Mouse (Mus musculus): ENCODE results near the gene Rdh16f1. TPM values are rescaled to one million over a fixed set of nuclear protein-coding genes. Genes with fewer than 3 reads are reported as not detected.
A peak's percentile ranks its signal among the peaks of the same experiment; 100 is the strongest.

Rdh16f1 gene
- polyA plus RNA-seq, 1 experiment from 2014 or later: 1.9 TPM

DNA sequence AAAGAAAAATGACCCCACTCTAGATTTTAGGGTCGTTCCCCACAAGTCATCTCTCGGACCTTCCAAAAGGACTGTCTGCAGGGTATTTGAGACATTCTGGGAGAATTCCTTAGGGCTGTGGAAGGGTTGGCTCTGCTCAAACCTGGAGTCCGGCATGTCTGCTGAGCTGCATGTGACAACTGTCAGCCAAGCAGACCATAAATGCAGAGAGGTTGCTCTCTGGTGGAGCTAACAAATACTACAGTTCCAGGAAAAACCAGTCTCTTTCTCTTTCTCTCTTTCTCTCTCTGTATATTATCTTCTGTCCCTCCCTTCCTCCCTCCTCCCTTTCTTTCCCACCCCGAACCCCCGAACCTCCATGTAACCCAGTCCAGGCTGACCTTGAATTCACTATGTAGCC lies 25.2 kb upstream of the Rdh16f1 start:
- WGBS: 32% methylated on average over 5 of the region's 5 CpGs
- ATAC-seq (ENCODE audit: insufficient number of reproducible peaks, low FRiP score, low TSS enrichment, low read depth): no peak
- no peaks in the 10 kb centered on the region for H3K36me3 ChIP-seq
- peaks cover 10% of the 10 kb centered on the region; the same call in 1 of the 2 replicates for H3K4me1 ChIP-seq
- no peak overlapping the region for H3K4me3 ChIP-seq (replicated peaks)
- H3K9ac ChIP-seq: no peak overlapping the region
- H3K9me3 ChIP-seq (replicated peaks): no peaks in the 10 kb centered on the region
- H3K27ac ChIP-seq (replicated peaks): no peak overlapping the region
- H3K27me3 ChIP-seq: peaks cover 4% of the 10 kb centered on the region; the same call in 1 of the 2 replicates
- no peak overlapping the region for H3K4me2 ChIP-seq (replicated peaks)

DNA sequence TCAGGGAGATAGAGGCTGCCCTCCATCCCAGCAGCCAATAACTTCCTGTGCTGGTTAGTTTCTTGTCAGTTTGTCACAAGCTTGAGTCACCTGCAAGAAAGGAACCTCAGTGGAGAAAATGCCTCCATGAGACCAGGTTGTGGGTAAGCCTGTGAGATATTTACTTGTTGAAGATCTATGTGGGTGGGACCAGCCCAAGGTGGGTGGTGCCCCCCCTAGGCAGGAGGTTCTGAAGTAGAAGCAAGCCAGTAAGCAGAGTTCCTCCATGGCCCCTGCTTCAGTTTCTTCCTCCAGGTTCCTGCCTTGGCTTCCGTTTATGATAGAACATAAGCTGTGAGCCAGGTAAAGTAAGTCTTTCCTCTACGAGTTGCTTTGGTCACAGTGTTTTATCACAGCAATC lies 23.3 kb upstream of the Rdh16f1 start:
- 80% methylated on average over 2 of the region's 2 CpGs for WGBS
- no peak overlapping the region for H3K4me3 ChIP-seq (replicated peaks)
- no peak for ATAC-seq (ENCODE audit: insufficient number of reproducible peaks, low FRiP score, low TSS enrichment, low read depth)
- peaks cover 16% of the 10 kb centered on the region for H3K4me1 ChIP-seq
- H3K9me3 ChIP-seq (replicated peaks): no peaks in the 10 kb centered on the region
- H3K27me3 ChIP-seq: peaks cover 2% of the 10 kb centered on the region; the same call in 1 of the 2 replicates
- H3K27ac ChIP-seq (replicated peaks): no peak overlapping the region
- H3K9ac ChIP-seq: no peak overlapping the region
- H3K36me3 ChIP-seq: 0 out of 2 replicates have a peak, but pooled peaks cover under 1% of the 10 kb centered on the region
- H3K4me2 ChIP-seq (replicated peaks): no peak overlapping the region

DNA sequence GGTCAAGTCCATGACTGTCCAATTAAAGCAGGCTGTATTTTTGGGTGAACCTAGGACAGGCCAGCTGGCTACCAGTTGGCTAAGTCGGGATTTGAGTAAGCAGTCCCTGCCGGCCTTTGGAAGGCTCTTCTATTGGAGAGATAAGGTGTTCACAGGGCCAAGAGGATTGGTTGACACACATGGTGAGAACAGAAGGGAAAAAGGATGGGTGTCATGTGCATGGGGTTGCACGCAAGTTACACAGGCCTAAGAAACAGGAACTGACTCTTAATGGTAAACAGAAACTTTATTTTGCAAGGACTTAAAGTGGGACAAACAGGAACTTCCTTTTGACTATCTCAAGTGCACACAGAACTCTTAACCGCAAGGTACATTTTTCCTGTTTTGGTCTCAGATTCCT lies 22.7 kb upstream of the Rdh16f1 start:
- ATAC-seq (ENCODE audit: insufficient number of reproducible peaks, low FRiP score, low TSS enrichment, low read depth): no peak
- Histone ChIP-seq H3K27me3 (no peaks in the 10 kb centered on the region; the same call in 1 of the 2 replicates), H3K27ac (replicated peaks) (no peak overlapping the region), H3K9me3 (replicated peaks) (no peaks in the 10 kb centered on the region), H3K4me1 (peaks cover 16% of the 10 kb centered on the region), H3K36me3 (peaks cover 7% of the 10 kb centered on the region), H3K4me2 (replicated peaks) (no peak overlapping the region), H3K4me3 (replicated peaks) (no peak overlapping the region), H3K9ac (no peak overlapping the region)
- WGBS: 69% methylated on average over 4 of the region's 4 CpGs

DNA sequence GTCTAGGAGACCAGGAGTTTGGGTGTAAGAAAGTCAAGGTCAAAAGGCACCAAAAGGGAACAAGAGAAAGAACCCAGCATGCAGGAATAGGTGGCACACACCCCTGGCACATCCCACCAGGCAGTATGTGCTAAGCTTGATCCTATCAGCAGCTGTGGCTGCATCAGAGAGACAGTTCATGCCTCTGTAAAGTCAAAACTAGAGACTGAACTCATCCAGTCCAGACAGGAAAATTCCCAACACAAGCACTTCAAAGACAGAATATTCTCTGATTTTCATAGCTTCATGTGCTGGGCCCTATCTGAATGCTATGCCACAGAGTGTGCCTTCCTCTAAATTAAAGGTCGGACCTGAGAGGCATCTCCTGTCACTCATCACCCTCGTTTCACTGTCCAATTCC lies 22.0 kb upstream of the Rdh16f1 start:
- ATAC-seq (ENCODE audit: insufficient number of reproducible peaks, low FRiP score, low TSS enrichment, low read depth): no peak
- H3K4me1 ChIP-seq: peaks cover 16% of the 10 kb centered on the region
- 25% methylated on average over 2 of the region's 2 CpGs for WGBS
- H3K27me3 ChIP-seq: no peaks in the 10 kb centered on the region; the same call in 1 of the 2 replicates
- no peak overlapping the region for H3K4me3 ChIP-seq (replicated peaks)
- H3K4me2 ChIP-seq (replicated peaks): no peak overlapping the region
- no peaks in the 10 kb centered on the region for H3K9me3 ChIP-seq (replicated peaks)
- no peak overlapping the region for H3K9ac ChIP-seq
- H3K36me3 ChIP-seq: peaks cover 13% of the 10 kb centered on the region
- H3K27ac ChIP-seq (replicated peaks): no peak overlapping the region

DNA sequence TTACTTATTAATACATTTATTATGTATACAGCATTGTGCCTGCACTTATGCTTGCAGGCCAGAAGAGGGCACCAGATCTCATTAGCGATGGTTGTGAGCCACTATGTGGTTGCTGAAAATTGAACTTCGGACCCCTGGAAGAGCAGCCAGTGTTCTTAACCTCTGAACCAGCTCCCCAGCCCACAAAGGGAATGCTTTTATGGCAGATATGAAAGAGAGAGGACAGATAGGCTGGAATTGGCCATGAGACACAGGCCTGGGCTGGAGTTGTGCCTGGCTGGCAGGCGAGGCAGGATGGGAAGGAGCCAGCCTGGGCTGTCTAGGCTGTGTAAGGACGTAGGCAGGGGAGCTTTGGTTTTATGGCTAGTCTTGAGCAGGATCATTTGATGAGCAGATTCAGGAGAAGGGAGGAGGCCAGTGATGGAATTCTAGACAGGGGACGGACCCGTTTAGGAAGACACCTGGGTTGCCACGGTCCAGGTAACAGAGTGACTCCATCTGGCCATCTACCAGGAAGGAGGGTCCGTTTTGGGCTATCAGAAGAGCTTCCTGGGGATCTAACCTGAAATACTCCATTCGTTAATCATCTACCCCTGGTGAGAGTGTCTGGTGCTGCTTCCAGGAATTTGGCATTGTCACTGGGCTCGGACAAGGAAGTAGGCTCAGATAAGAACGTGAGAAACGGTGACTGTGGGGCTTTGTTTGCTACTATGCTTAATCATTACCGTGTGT lies 21.3 kb upstream of the Rdh16f1 start:
- H3K4me3 ChIP-seq (replicated peaks): 0 out of 2 replicates have a peak overlapping the region, but pooled peaks have one; percentile 94
- H3K27ac ChIP-seq (replicated peaks): no peak overlapping the region
- H3K4me2 ChIP-seq (replicated peaks): peak overlapping the region; percentile 62
- H3K27me3 ChIP-seq: no peaks in the 10 kb centered on the region; the same call in 1 of the 2 replicates
- no peak for ATAC-seq (ENCODE audit: insufficient number of reproducible peaks, low FRiP score, low TSS enrichment, low read depth)
- H3K9me3 ChIP-seq (replicated peaks): no peaks in the 10 kb centered on the region
- WGBS: 46% methylated on average over 13 of the region's 13 CpGs
- peaks cover 21% of the 10 kb centered on the region for H3K36me3 ChIP-seq
- no peak overlapping the region for H3K9ac ChIP-seq
- peaks cover 16% of the 10 kb centered on the region for H3K4me1 ChIP-seq

DNA sequence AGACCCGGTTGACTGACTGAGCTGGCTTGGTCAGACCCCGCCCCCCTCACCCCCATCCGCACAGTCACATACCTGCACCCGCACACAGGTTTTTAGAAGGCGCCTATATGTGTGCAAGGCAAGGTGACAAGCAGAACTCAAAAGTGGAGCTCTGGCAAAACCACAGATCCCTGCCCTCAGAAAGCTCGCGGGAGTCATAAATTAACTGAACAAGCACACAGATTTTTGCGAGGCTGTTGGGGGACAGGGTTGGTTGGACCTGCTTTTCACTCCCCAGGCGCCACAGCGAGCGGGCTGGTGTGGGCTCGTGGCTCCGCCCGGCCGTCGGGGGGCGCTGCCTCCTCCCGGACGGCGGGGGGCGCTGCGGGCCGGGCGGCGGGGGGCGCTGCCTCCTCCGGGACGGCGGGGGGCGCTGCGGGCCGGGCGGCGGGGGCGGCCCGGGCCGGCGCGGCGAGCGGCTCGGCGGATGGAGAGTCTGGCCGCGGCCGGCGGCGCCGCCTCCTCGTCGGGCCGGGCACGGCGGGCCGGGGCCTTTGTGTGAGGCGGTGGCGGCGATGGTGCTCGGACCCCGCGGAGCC lies 20.4 kb upstream of the Rdh16f1 start, which contains the start of gene Zbtb39:
TSS of gene Zbtb39 (plus strand) at position 456 of the 578 bp plus-strand sequence.
- Histone ChIP-seq H3K9ac (peak within 1 kb of the TSS; percentile 96), H3K27me3 (no peaks in the 10 kb centered on the region; the same call in 1 of the 2 replicates), H3K4me1 (peaks cover 16% of the 10 kb centered on the region), H3K9me3 (replicated peaks) (no peaks in the 10 kb centered on the region), H3K27ac (replicated peaks) (peak within 1 kb of the TSS; percentile 75), H3K36me3 (peaks cover 29% of the 10 kb centered on the region), H3K4me2 (replicated peaks) (peak within 1 kb of the TSS; percentile 62), H3K4me3 (replicated peaks) (peak within 1 kb of the TSS; percentile 94)
- 1% methylated on average over 57 of the region's 61 CpGs for WGBS
- peak; percentile 85 for ATAC-seq (ENCODE audit: insufficient number of reproducible peaks, low FRiP score, low TSS enrichment, low read depth)

DNA sequence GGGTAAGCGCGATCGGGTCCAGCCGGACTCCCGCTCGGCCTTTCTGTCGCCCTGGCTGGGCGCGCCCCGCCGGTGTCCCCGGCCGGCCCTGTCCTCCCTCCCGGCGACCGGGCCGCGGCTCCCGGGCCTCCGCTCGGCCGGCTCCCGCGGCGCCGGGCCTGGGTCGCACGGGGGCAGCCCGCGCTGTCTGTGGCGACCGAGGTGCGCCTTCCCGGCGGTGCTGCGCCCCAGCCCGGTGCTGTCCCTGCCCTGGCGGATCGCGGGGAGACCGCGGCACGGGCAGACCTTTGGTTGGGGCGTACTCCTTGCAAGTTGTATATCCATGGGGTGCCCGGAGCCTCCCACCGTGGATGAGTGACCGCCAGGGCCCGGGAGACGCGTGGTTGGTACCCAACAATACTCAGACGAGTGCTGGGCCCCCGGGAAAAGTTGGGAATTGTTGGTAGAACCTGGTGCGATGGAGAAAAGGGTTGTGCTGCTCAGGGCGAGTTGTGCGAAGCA lies 19.9 kb upstream of the Rdh16f1 start:
- no peaks in the 10 kb centered on the region; the same call in 1 of the 2 replicates for H3K27me3 ChIP-seq
- peak overlapping the region; percentile 75 for H3K27ac ChIP-seq (replicated peaks)
- under 1% methylated on average over 55 of the region's 55 CpGs for WGBS
- H3K9me3 ChIP-seq (replicated peaks): no peaks in the 10 kb centered on the region
- peak overlapping the region; percentile 94 for H3K4me3 ChIP-seq (replicated peaks)
- peaks cover 35% of the 10 kb centered on the region for H3K36me3 ChIP-seq
- H3K9ac ChIP-seq: peak overlapping the region; percentile 96
- peaks cover 19% of the 10 kb centered on the region for H3K4me1 ChIP-seq
- peak overlapping the region; percentile 62 for H3K4me2 ChIP-seq (replicated peaks)
- peak; percentile 49 for ATAC-seq (ENCODE audit: insufficient number of reproducible peaks, low FRiP score, low TSS enrichment, low read depth)

DNA sequence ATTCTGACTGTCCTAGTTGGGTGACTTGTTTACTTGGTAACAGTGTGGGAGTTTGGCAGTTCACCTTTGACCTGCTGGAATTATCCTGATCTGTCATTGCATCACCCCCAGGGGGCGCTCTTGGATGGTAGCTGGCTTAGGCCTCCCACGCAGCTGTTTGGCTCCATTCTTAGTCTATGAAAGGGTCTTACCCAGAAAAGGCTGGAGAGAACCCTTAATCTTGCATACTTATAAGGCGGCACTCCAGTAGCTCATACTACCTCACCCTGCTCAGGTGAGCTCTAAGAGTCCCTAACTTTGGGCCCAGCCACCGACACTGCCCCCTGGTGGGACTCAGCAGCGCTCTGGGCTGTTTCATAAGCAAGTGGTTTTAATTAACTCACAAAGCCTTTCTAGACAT lies 14.9 kb upstream of the Rdh16f1 start:
- no peaks in the 10 kb centered on the region for H3K9me3 ChIP-seq (replicated peaks)
- no peak overlapping the region for H3K4me3 ChIP-seq (replicated peaks)
- H3K27ac ChIP-seq (replicated peaks): no peak overlapping the region
- H3K27me3 ChIP-seq: no peaks in the 10 kb centered on the region
- peaks cover 25% of the 10 kb centered on the region for H3K4me1 ChIP-seq
- no peak overlapping the region for H3K4me2 ChIP-seq (replicated peaks)
- peaks cover 60% of the 10 kb centered on the region for H3K36me3 ChIP-seq
- ATAC-seq (ENCODE audit: insufficient number of reproducible peaks, low FRiP score, low TSS enrichment, low read depth): no peak
- no peak overlapping the region for H3K9ac ChIP-seq
- WGBS: 56% methylated on average over 5 of the region's 5 CpGs

DNA sequence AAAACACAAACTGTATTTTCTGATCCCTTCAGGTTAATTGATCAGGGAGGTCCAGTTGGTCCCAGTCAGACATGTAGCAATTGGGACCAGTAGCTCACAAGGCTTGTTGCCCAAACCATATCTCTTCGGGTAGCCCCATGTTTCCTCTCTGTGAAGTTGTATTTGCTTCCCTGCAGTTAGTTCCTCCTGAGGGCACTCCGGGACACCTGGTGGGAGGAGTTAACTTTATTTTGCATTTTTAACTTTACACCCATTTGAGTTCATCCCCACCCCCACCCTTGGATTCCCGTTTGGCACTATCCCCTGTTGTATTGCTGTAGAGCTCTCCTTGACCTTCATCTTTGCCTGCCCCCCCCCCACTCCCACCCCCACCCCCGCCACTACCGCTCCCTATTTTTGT lies 13.7 kb upstream of the Rdh16f1 start:
- Histone ChIP-seq H3K36me3 (peaks cover 60% of the 10 kb centered on the region), H3K27ac (replicated peaks) (no peak overlapping the region), H3K4me3 (replicated peaks) (no peak overlapping the region), H3K9me3 (replicated peaks) (no peaks in the 10 kb centered on the region), H3K9ac (no peak overlapping the region), H3K4me1 (peaks cover 17% of the 10 kb centered on the region), H3K4me2 (replicated peaks) (no peak overlapping the region), H3K27me3 (no peaks in the 10 kb centered on the region)
- no peak for ATAC-seq (ENCODE audit: insufficient number of reproducible peaks, low FRiP score, low TSS enrichment, low read depth)
- WGBS: 68% methylated on average over 5 of the region's 5 CpGs

DNA sequence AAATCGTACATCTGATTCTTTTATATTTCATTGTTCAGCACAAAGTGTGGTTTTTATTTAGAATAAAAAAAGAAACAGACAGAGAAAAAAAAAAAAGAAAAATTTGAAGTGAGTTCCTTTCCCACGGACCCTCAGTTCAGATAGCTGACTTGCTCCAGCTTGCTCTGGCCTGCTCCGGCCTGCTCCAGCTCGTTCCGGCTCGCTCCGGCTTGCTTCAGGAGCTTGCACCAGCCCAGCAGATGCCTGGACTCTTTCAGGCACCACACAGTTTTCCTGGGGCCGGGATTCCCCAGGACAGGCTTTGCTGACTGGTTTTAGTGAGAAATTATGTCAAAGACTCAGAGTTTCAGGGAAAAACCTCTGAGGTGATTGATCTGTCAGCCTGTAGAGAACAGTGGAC lies 12.3 kb upstream of the Rdh16f1 start:
- ATAC-seq (ENCODE audit: insufficient number of reproducible peaks, low FRiP score, low TSS enrichment, low read depth): no peak
- Histone ChIP-seq H3K36me3 (peaks cover 50% of the 10 kb centered on the region), H3K4me1 (peaks cover 14% of the 10 kb centered on the region), H3K9me3 (replicated peaks) (no peaks in the 10 kb centered on the region), H3K4me2 (replicated peaks) (no peak overlapping the region), H3K4me3 (replicated peaks) (no peak overlapping the region), H3K9ac (no peak overlapping the region), H3K27ac (replicated peaks) (no peak overlapping the region), H3K27me3 (no peaks in the 10 kb centered on the region)
- WGBS: 71% methylated on average over 8 of the region's 8 CpGs

DNA sequence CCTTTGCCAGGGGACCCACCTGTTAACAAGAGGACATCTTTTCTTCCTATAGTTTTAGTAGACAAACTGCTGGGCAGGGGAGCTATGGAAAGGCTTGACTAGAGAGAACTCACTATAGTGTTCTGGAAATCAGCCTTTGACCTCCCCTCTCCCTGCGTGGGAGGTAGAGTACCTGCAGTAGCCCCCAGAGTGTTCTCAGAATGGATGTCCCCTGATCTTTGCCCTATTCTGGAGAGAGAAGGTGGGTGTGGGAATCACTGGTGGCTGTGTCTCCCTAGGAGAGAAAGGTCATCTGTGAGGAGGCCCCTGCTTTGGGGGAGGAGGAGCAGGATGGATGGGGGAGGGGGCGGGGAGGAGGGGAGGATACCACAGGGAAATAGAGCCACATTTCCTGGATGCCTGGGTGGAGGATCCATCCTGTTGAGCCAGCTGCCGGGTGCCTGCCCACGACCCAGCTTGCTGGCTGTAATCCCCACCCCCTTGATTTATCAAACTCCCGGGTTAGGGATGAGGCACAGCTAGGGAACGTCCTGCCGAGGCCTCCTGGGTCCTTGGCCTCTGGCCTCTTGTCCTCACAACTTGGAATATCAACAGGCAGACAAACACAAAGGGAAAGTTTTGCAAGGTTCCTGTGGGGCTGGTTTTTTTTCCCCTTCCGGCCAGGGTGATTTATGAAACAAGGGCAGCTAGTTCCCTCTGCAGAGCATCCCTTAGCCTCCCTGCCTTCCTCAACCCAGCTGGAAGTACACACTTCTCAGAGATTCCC lies 10.6 kb upstream of the Rdh16f1 start:
- no peaks in the 10 kb centered on the region for H3K27me3 ChIP-seq
- no peak overlapping the region for H3K27ac ChIP-seq (replicated peaks)
- WGBS: 18% methylated on average over 7 of the region's 8 CpGs
- H3K4me2 ChIP-seq (replicated peaks): 0 out of 2 replicates have a peak overlapping the region, but pooled peaks have one; percentile 26
- ATAC-seq (ENCODE audit: insufficient number of reproducible peaks, low FRiP score, low TSS enrichment, low read depth): no peak
- peaks cover 33% of the 10 kb centered on the region for H3K36me3 ChIP-seq
- H3K4me1 ChIP-seq: peaks cover 14% of the 10 kb centered on the region
- H3K4me3 ChIP-seq (replicated peaks): no peak overlapping the region
- no peaks in the 10 kb centered on the region for H3K9me3 ChIP-seq (replicated peaks)
- no peak overlapping the region for H3K9ac ChIP-seq

Data from embryonic facial prominence, embryonic 15.5 days (tissue).